Mouse (Mus musculus): ENCODE measurements around the gene Mrpl2. TPM values are rescaled to one million over a fixed set of nuclear protein-coding genes. Genes with fewer than 3 reads are reported as not detected.
A peak's percentile ranks its signal among the peaks of the same experiment; 100 is the strongest.

Mrpl2 gene
- polyA plus RNA-seq, 1 experiment from 2014 or later, result 144 TPM

DNA sequence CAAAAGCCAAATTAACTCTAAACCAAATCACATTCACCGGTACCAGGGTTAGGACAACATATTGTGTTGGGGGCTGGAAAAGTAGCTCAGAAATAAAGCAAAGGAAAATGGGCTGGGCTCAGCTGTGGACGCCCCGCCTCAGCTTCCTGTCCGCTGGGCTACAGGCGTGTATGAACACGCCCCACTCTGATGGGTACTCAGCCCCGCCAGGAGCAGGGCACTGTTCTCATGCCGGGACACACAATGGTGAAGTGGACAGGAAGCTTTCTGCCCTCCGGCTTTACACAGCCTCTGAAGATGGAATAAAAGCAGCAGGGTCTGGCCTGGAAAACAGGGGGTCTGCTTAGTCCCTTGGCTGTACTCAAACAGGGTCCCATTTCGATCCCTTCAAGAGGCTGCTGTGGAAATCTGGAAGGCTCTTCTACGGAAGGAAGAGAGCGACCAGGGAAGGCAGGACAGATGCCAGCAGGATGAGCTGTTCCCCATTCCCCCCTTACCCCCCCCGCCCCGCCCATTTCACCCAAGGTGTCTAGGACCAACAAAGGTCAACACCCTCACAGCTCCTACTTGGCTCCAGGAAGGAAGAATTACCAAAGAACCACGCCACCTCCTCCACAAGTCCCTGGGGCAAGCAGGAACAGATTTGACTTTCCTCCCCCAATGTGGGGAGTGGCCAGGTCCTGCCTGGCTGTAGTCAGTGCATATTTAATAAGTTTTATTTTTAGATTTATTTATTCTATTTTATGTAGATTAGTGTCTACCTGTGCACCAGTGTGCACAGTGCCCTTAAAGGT lies 36.1 kb upstream of the Mrpl2 start:
- Histone ChIP-seq H3K9ac (ENCODE audit: low read length) (no peak overlapping the region), H3K4me3 (ENCODE audit: low read depth, low read length) (no peak overlapping the region), H3K9me3 (ENCODE audit: control insufficient read depth, low read length) (no peaks in the 10 kb centered on the region), H3K27ac (ENCODE audit: low read depth) (no peak overlapping the region), H3K36me3 (ENCODE audit: control insufficient read depth, insufficient read depth, low read length) (0 out of 2 replicates have a peak, but pooled peaks cover 4% of the 10 kb centered on the region), H3K4me2 (ENCODE audit: low read length) (no peak overlapping the region), H3K4me1 (replicated peaks; ENCODE audit: control insufficient read depth, insufficient read depth, low read length) (peaks cover 51% of the 10 kb centered on the region), H3K27me3 (replicated peaks; ENCODE audit: control insufficient read depth, insufficient read depth, low read length) (no peaks in the 10 kb centered on the region)
- ATAC-seq (replicated peaks; ENCODE audit: low FRiP score, low TSS enrichment, low read depth), result no peak
- 63% methylated on average over 15 of the region's 15 CpGs for WGBS
- no peak for DNase-seq (ENCODE audit: low spot score)

DNA sequence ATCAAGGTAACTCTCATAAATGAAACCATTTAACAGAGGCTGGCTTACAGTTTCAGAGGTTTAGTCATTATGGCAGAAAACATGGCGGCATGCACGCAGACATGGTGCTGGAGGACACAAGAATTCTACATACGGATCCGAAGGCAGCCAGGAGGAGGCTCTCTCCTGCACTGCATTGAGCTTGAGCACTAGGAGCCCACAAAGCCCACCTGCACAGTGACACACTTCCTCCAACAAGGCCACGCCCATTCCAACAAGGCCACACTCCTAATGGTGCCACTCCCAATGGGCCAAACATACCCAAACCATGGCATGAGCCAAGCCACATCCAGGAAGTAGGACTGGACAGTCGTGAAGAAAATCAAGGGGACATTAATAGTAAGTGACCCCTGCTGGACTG lies 34.7 kb upstream of the Mrpl2 start:
- no peak overlapping the region for H3K4me3 ChIP-seq (ENCODE audit: low read depth, low read length)
- H3K36me3 ChIP-seq (ENCODE audit: control insufficient read depth, insufficient read depth, low read length), result 0 out of 2 replicates have a peak, but pooled peaks cover 4% of the 10 kb centered on the region
- WGBS, result 94% methylated on average over 6 of the region's 6 CpGs
- no peak overlapping the region for H3K4me2 ChIP-seq (ENCODE audit: low read length)
- no peak overlapping the region for H3K27ac ChIP-seq (ENCODE audit: low read depth)
- no peaks in the 10 kb centered on the region for H3K9me3 ChIP-seq (ENCODE audit: control insufficient read depth, low read length)
- H3K4me1 ChIP-seq (replicated peaks; ENCODE audit: control insufficient read depth, insufficient read depth, low read length), result peaks cover 50% of the 10 kb centered on the region
- DNase-seq (ENCODE audit: low spot score), result no peak
- ATAC-seq (replicated peaks; ENCODE audit: low FRiP score, low TSS enrichment, low read depth), result no peak
- H3K27me3 ChIP-seq (replicated peaks; ENCODE audit: control insufficient read depth, insufficient read depth, low read length), result no peaks in the 10 kb centered on the region
- no peak overlapping the region for H3K9ac ChIP-seq (ENCODE audit: low read length)

DNA sequence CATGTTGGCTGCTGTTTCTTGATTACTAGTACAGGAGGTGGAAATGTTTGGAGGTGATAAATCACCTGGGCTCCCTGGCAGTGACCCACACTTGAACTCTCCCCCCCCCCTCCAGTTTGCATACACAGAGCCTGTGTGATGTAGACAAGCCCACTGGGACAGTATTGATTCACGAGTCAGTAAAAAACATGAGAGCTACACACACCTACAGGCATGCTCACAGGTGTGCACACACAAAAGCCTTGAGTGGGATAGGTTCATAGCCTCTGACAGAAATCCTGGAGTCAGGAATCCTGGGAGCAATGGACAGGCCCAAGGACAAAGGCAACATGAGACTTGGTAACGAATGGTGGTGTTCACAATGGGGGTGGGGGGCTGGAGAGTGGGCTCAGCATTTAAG lies 33.8 kb upstream of the Mrpl2 start:
- Histone ChIP-seq H3K27ac (ENCODE audit: low read depth) (no peak overlapping the region), H3K4me3 (ENCODE audit: low read depth, low read length) (no peak overlapping the region), H3K9me3 (ENCODE audit: control insufficient read depth, low read length) (no peaks in the 10 kb centered on the region), H3K4me1 (replicated peaks; ENCODE audit: control insufficient read depth, insufficient read depth, low read length) (peaks cover 56% of the 10 kb centered on the region), H3K36me3 (ENCODE audit: control insufficient read depth, insufficient read depth, low read length) (0 out of 2 replicates have a peak, but pooled peaks cover 4% of the 10 kb centered on the region), H3K27me3 (replicated peaks; ENCODE audit: control insufficient read depth, insufficient read depth, low read length) (no peaks in the 10 kb centered on the region), H3K4me2 (ENCODE audit: low read length) (no peak overlapping the region), H3K9ac (ENCODE audit: low read length) (no peak overlapping the region)
- DNase-seq (ENCODE audit: low spot score) (peak; percentile 51), ATAC-seq (replicated peaks; ENCODE audit: low FRiP score, low TSS enrichment, low read depth) (0 out of 2 replicates have a peak, but pooled peaks have one; percentile 31)
- WGBS, result 37% methylated on average over 2 of the region's 2 CpGs

DNA sequence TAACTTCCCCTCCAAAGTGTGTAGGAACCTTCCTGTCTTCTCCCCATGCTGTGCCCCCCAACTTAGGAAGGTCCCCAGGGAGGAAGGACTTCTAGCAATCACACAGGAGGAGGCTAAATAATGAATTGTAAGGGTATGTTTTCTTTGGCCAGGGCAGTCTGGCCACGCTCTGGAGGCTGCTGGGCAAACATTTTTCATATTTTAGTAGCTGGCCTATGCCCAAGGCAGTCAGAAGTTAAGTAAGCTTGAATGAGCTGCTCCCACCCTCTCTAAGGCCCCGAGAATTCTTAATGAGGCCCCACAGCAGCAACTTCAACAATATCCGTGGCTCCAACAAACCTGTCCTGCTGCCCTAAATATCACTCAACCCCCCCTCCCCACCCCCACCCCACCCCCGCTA lies 33.2 kb upstream of the Mrpl2 start:
- Histone ChIP-seq H3K9ac (ENCODE audit: low read length) (no peak overlapping the region), H3K4me1 (replicated peaks; ENCODE audit: control insufficient read depth, insufficient read depth, low read length) (peaks cover 61% of the 10 kb centered on the region), H3K27ac (ENCODE audit: low read depth) (peak overlapping the region; percentile 51; the same call in 1 of the 2 replicates), H3K4me3 (ENCODE audit: low read depth, low read length) (no peak overlapping the region), H3K4me2 (ENCODE audit: low read length) (no peak overlapping the region), H3K27me3 (replicated peaks; ENCODE audit: control insufficient read depth, insufficient read depth, low read length) (no peaks in the 10 kb centered on the region), H3K9me3 (ENCODE audit: control insufficient read depth, low read length) (no peaks in the 10 kb centered on the region), H3K36me3 (ENCODE audit: control insufficient read depth, insufficient read depth, low read length) (0 out of 2 replicates have a peak, but pooled peaks cover 4% of the 10 kb centered on the region)
- WGBS, result 22% methylated on average over 4 of the region's 4 CpGs
- ATAC-seq (replicated peaks; ENCODE audit: low FRiP score, low TSS enrichment, low read depth), result no peak
- DNase-seq (ENCODE audit: low spot score), result peak; percentile 48

DNA sequence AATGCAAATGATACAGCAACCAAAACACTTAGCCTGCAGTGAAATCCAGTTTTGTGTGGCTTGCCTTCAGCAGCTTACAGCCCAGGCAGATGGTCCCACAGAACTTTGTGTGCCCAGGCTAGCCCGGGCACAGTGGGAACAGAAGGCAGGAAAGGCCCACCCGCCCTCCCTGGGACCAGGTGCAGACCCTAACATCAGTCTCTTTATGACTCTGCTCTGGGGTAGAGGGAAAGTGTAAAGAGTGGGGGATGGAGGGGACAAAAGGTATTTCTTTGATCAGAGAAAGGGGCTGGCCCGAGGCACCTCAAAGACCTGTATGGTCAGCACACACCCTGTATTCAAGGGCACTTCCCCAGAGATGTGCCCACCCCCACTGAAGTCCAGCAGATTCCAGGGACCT lies 32.8 kb upstream of the Mrpl2 start:
- Histone ChIP-seq H3K9ac (ENCODE audit: low read length) (no peak overlapping the region), H3K36me3 (ENCODE audit: control insufficient read depth, insufficient read depth, low read length) (0 out of 2 replicates have a peak, but pooled peaks cover 4% of the 10 kb centered on the region), H3K9me3 (ENCODE audit: control insufficient read depth, low read length) (no peaks in the 10 kb centered on the region), H3K4me2 (ENCODE audit: low read length) (no peak overlapping the region), H3K27ac (ENCODE audit: low read depth) (peak overlapping the region; percentile 24; the same call in 1 of the 2 replicates), H3K4me3 (ENCODE audit: low read depth, low read length) (no peak overlapping the region), H3K27me3 (replicated peaks; ENCODE audit: control insufficient read depth, insufficient read depth, low read length) (no peaks in the 10 kb centered on the region), H3K4me1 (replicated peaks; ENCODE audit: control insufficient read depth, insufficient read depth, low read length) (peaks cover 65% of the 10 kb centered on the region)
- DNase-seq (ENCODE audit: low spot score), result peak; percentile 49
- WGBS, result 32% methylated on average over 3 of the region's 3 CpGs
- ATAC-seq (replicated peaks; ENCODE audit: low FRiP score, low TSS enrichment, low read depth), result no peak

DNA sequence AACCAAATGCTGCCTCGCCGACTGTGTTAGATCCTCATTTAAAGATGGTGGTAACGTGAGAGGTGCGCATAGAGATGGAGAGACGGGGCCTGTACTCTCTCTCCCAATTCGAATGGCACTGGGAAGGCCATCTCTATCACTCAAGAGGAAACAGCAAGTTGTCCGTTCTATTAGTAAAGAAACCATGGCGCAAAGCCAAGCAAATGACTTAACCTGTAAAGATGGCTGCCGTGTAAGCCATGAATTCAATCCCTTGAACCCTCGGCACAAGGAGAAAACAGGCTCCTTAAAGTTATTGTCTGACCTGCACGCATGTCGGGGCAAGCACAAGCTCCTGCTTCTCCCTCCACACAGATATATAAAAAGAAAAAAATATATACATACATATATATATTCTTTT lies 28.2 kb upstream of the Mrpl2 start:
- WGBS, result 37% methylated on average over 12 of the region's 12 CpGs
- H3K4me2 ChIP-seq (ENCODE audit: low read length), result peak overlapping the region; percentile 43
- no peaks in the 10 kb centered on the region for H3K27me3 ChIP-seq (replicated peaks; ENCODE audit: control insufficient read depth, insufficient read depth, low read length)
- peaks cover 84% of the 10 kb centered on the region for H3K4me1 ChIP-seq (replicated peaks; ENCODE audit: control insufficient read depth, insufficient read depth, low read length)
- H3K27ac ChIP-seq (ENCODE audit: low read depth), result peak overlapping the region; percentile 94
- DNase-seq (ENCODE audit: low spot score), result no peak
- H3K9ac ChIP-seq (ENCODE audit: low read length), result peak overlapping the region; percentile 40; the same call in 1 of the 2 replicates
- no peaks in the 10 kb centered on the region for H3K9me3 ChIP-seq (ENCODE audit: control insufficient read depth, low read length)
- peak overlapping the region; percentile 10 for H3K4me3 ChIP-seq (ENCODE audit: low read depth, low read length)
- no peak; the same call in 1 of the 2 replicates for ATAC-seq (replicated peaks; ENCODE audit: low FRiP score, low TSS enrichment, low read depth)
- no peaks in the 10 kb centered on the region for H3K36me3 ChIP-seq (ENCODE audit: control insufficient read depth, insufficient read depth, low read length)

DNA sequence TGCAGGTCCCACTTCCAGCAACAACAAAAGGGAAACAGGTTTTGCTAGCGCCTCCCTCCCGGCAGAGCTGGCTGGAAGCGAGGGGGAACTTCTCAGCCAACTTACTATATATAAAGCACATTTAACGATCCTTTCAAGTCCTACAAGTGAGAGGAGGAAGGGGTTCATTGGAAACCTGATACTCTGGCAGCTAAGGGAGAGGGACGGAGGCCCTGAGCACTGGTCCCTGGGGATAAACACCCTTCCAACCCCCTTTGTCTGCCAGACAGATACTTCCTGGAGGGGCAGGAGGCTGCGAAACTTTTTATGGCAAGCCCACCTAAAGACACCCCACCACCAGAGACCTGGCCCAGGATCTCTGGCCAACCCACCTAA lies 27.6 kb upstream of the Mrpl2 start:
- Histone ChIP-seq H3K4me1 (replicated peaks; ENCODE audit: control insufficient read depth, insufficient read depth, low read length) (peaks cover 84% of the 10 kb centered on the region), H3K4me2 (ENCODE audit: low read length) (peak overlapping the region; percentile 43), H3K9me3 (ENCODE audit: control insufficient read depth, low read length) (no peaks in the 10 kb centered on the region), H3K36me3 (ENCODE audit: control insufficient read depth, insufficient read depth, low read length) (no peaks in the 10 kb centered on the region), H3K27ac (ENCODE audit: low read depth) (peak overlapping the region; percentile 94), H3K4me3 (ENCODE audit: low read depth, low read length) (peak overlapping the region; percentile 10), H3K9ac (ENCODE audit: low read length) (peak overlapping the region; percentile 40), H3K27me3 (replicated peaks; ENCODE audit: control insufficient read depth, insufficient read depth, low read length) (no peaks in the 10 kb centered on the region)
- peak; percentile 24; the same call in 1 of the 2 replicates for ATAC-seq (replicated peaks; ENCODE audit: low FRiP score, low TSS enrichment, low read depth)
- peak; percentile 70 for DNase-seq (ENCODE audit: low spot score)
- 6% methylated on average over 6 of the region's 6 CpGs for WGBS

DNA sequence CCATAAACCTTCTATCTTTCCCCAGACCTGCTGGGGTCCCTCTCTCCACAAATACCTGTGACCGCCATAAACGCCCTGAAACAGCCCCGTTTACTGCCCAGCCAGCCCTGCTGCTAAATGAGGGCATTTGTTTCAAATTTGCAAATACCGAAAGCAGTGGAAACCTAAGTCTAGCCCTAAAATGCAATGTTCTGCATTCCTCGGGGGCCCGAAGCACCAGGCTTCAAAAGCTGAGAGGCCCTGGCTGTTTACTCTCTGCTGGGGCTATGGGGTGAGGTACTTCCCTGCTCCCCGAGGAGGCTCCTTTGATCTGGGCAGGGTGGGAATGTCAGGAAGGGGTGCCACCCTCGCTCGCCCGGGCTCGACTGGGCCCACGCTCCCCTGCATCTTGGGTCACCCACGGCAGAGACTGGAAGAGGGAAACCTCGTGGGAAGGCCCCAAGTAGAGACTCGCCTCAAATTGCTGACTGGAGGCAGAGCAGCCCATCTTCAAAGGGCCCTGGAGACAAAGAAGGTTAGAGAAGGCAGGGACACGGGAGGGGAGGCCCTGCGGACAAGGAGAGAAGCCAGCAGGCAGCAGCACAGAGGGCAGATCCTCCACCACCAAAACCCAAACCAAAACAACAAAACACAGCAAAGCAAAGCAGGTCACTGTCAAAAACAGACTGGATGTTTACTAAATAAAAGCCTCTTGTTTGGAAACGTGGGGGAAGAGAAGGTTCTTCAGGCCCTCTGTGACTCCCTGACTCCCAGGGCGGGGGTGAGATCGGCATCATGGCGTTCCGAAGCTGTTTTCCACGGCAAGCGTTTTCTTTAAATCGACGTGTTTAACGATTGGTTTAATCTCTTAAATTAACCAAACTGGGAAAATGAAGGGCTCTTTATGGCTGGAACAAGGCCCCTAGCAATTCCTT lies 27.0 kb upstream of the Mrpl2 start:
- no peak overlapping the region for H3K4me3 ChIP-seq (ENCODE audit: low read depth, low read length)
- DNase-seq (ENCODE audit: low spot score) (peak; percentile 76), ATAC-seq (replicated peaks; ENCODE audit: low FRiP score, low TSS enrichment, low read depth) (peak; percentile 32; the same call in 1 of the 2 replicates)
- 10% methylated on average over 27 of the region's 27 CpGs for WGBS
- peak overlapping the region; percentile 94 for H3K27ac ChIP-seq (ENCODE audit: low read depth)
- peak overlapping the region; percentile 43 for H3K4me2 ChIP-seq (ENCODE audit: low read length)
- H3K36me3 ChIP-seq (ENCODE audit: control insufficient read depth, insufficient read depth, low read length), result no peaks in the 10 kb centered on the region
- peaks cover 84% of the 10 kb centered on the region for H3K4me1 ChIP-seq (replicated peaks; ENCODE audit: control insufficient read depth, insufficient read depth, low read length)
- H3K27me3 ChIP-seq (replicated peaks; ENCODE audit: control insufficient read depth, insufficient read depth, low read length), result no peaks in the 10 kb centered on the region
- no peaks in the 10 kb centered on the region for H3K9me3 ChIP-seq (ENCODE audit: control insufficient read depth, low read length)
- H3K9ac ChIP-seq (ENCODE audit: low read length), result peak overlapping the region; percentile 40
